Mouse (Mus musculus) heart, postnatal 10 days (tissue): Measurements from ENCODE around the gene Hectd2. TPM values are rescaled to one million over a fixed set of nuclear protein-coding genes. Genes with fewer than 3 reads are reported as not detected.

Source experiments
- DNase-seq, 2 experiments: peaks; one replicate each; pipeline ENCODE4 v3.0.0; 2021
- intact Hi-C: fragments of 180-260 bp; cut with DNase I; formaldehyde crosslinking; loops from one replicate; pipeline ENCODE4 v1.15.1; 2025
- total RNA-seq, 2 experiments: library from RNA; stranded (reverse); gene quantifications; 2 replicates each; pipeline ENCODE4 v1.2.3; 2021

Gene Hectd2
- total RNA-seq, 2 experiments from 2014 or later: 3.0 to 3.1 TPM

GRCm38 (mm10) chr19:36639072-36639471 lies 84.6 kb downstream of the Hectd2 start:
- intact Hi-C loops: no loop called here
- no peak for DNase-seq

GRCm38 (mm10) chr19:36641128-36641527 lies 86.7 kb downstream of the Hectd2 start:
- peak in 1 of 2 experiments; percentile 30 for DNase-seq
- intact Hi-C loops: no loop called here

- intact Hi-C loops: no loop called here
- DNase-seq: no peak
Observed at GRCm38 (mm10) chr19:36645308-36645889, 91.0 kb downstream of the Hectd2 start.

GRCm38 (mm10) chr19:36646132-36646828 lies 91.8 kb downstream of the Hectd2 start:
- peak; percentile 68 to 72 for DNase-seq
- intact Hi-C loops: no loop called here

GRCm38 (mm10) chr19:36652686-36653085 lies 98.2 kb downstream of the Hectd2 start:
- DNase-seq: no peak
- intact Hi-C loops: no loop called here

GRCm38 (mm10) chr19:36662734-36663133 lies 108.3 kb downstream of the Hectd2 start:
- intact Hi-C loops: no loop called here
- no peak for DNase-seq

GRCm38 (mm10) chr19:36663918-36664317 lies 109.5 kb downstream of the Hectd2 start:
- intact Hi-C loops: no loop called here
- DNase-seq: no peak

GRCm38 (mm10) chr19:36664417-36664816 lies 110.0 kb downstream of the Hectd2 start:
- DNase-seq: no peak
- intact Hi-C loops: no loop called here

- intact Hi-C loops: no loop called here
- no peak for DNase-seq
Observed at GRCm38 (mm10) chr19:36665206-36665605, 110.8 kb downstream of the Hectd2 start.

GRCm38 (mm10) chr19:36665641-36666040 lies 111.2 kb downstream of the Hectd2 start:
- intact Hi-C loops: no loop called here
- DNase-seq: no peak

GRCm38 (mm10) chr19:36666471-36666870 lies 112.0 kb downstream of the Hectd2 start:
- intact Hi-C loops: no loop called here
- DNase-seq: no peak

- DNase-seq: no peak
- intact Hi-C loops: no loop called here
Observed at GRCm38 (mm10) chr19:36667368-36667767, 112.9 kb downstream of the Hectd2 start.

- no peak for DNase-seq
- intact Hi-C loops: no loop called here
Observed at GRCm38 (mm10) chr19:36668098-36668497, 113.7 kb downstream of the Hectd2 start.

GRCm38 (mm10) chr19:36668881-36669639 lies 114.6 kb downstream of the Hectd2 start:
- intact Hi-C loops: no loop called here
- no peak for DNase-seq

GRCm38 (mm10) chr19:36669720-36670451 lies 115.4 kb downstream of the Hectd2 start:
- intact Hi-C loops: no loop called here

More at GRCm38 (mm10) chr19:36669720-36670451, 115.4 kb downstream of the Hectd2 start:
- DNase-seq: peak in 1 of 2 experiments; percentile 16

Other genes starting within 250 kb of the Hectd2 start
- 10 to 100 TPM; 42.1 to 57.2 TPM for gene Pcgf5, start 206.3 kb upstream of the Hectd2 start, total RNA-seq
- gene Ppp1r3c, start 182.0 kb downstream of the Hectd2 start, total RNA-seq: 10 to 100 TPM; 72.2 to 86.1 TPM